Mouse (Mus musculus) small intestine, adult 2 months (tissue): ENCODE measurements around the gene Hist1h4c. TPM values are rescaled to one million over a fixed set of nuclear protein-coding genes. Genes with fewer than 3 reads are reported as not detected.
"Not testable (repeated sequence)": the region's sequence is repeated elsewhere in the genome, so short reads cannot be mapped to it uniquely, and the experiment has no call there.

ENCODE experiments used
- H3K27ac ChIP-seq: fragments of 200-500 bp; 2 replicates; pipeline ENCODE4 v1.5.1; 2012; ENCODE audit warnings: low read depth, low read length, control low read depth, inconsistent platforms; ENCODE audit not compliant: insufficient read depth
- H3K27me3 ChIP-seq: fragments of 200-500 bp; 2 replicates; pipeline ENCODE4 v1.6.1; 2012; ENCODE audit warnings: mild to moderate bottlenecking, moderate library complexity, low read length, inconsistent platforms; ENCODE audit not compliant: control insufficient read depth, insufficient read depth
- H3K36me3 ChIP-seq: fragments of 200-500 bp; 2 replicates; pipeline ENCODE4 v1.6.1; 2012; ENCODE audit warnings: mild to moderate bottlenecking, low read length, control low read depth, inconsistent platforms; ENCODE audit not compliant: control insufficient read depth, insufficient read depth
- H3K4me1 ChIP-seq: fragments of 200-500 bp; 2 replicates; pipeline ENCODE4 v1.6.1; 2012; ENCODE audit warnings: low read length, inconsistent platforms, mixed read lengths; ENCODE audit not compliant: control insufficient read depth, insufficient read depth, insufficient read length
- H3K4me3 ChIP-seq: fragments of 200-500 bp; 2 replicates; pipeline ENCODE4 v1.5.1; 2012; ENCODE audit warnings: low read depth, mild to moderate bottlenecking, control low read depth, inconsistent platforms, low read length, moderate library complexity
- CTCF ChIP-seq: fragments of 200-500 bp; IDR thresholded peaks from 2 replicates; pipeline ENCODE4 v1.5.1; 2012; ENCODE audit warnings: low read depth, mild to moderate bottlenecking, control low read depth, inconsistent platforms, low read length, moderate library complexity, mixed read lengths; ENCODE audit not compliant: insufficient replicate concordance, insufficient read length; ENCODE audit errors: extremely low read depth
- POLR2A ChIP-seq: fragments of 200-500 bp; IDR thresholded peaks from 2 replicates; pipeline ENCODE4 v1.6.1; 2012; ENCODE audit warnings: low read depth, mild to moderate bottlenecking, control low read depth, inconsistent platforms, low read length, moderate library complexity
- WGBS: fragments of 180-500 bp; shearing (Covaris S2); methylation state at CpG from one replicate; pipeline ENCODE4 v1.1.7; 2018; 5-methylcytosine and 5-hydroxymethylcytosine counted together
- polyA plus RNA-seq: library from polyadenylated mRNA; depleted of rRNA; stranded (reverse); fragments of >200 nt; gene quantifications from 2 replicates; pipeline ENCODE4 v1.2.3, GENCODE M21; 2012

Gene Hist1h4c
- polyA plus RNA-seq, 1 experiment = 17.8 TPM

GRCm38 (mm10) chr13:23729192-23729525 is 30.9 kb upstream of the Hist1h4c start:
- 80% methylated on average over 9 of the region's 9 CpGs for WGBS
- Histone ChIP-seq H3K4me1 (peaks cover 5% of the 10 kb centered on the region; the same call in 1 of the 2 replicates), H3K27me3 (no peaks in the 10 kb centered on the region), H3K27ac (no peak overlapping the region), H3K36me3 (no peaks in the 10 kb centered on the region), H3K4me3 (no peak overlapping the region)
- TF ChIP-seq CTCF = no peak
- no peak for TF ChIP-seq POLR2A

- no peaks in the 10 kb centered on the region for H3K36me3 ChIP-seq
- TF ChIP-seq CTCF = no peak
- no peaks in the 10 kb centered on the region for H3K27me3 ChIP-seq
- peak overlapping the region; percentile 0; the same call in 1 of the 2 replicates for H3K27ac ChIP-seq
- 87% methylated on average over 18 of the region's 18 CpGs for WGBS
- no peak overlapping the region for H3K4me3 ChIP-seq
- peaks cover 10% of the 10 kb centered on the region; the same call in 1 of the 2 replicates for H3K4me1 ChIP-seq
Measured at GRCm38 (mm10) chr13:23728472-23729191, 30.4 kb upstream of the Hist1h4c start.

- no peak for TF ChIP-seq CTCF
- no peak for TF ChIP-seq POLR2A
- WGBS = 55% methylated on average over 1 of the region's 1 CpGs
- Histone ChIP-seq H3K4me1 (peaks cover 9% of the 10 kb centered on the region; the same call in 1 of the 2 replicates), H3K36me3 (no peaks in the 10 kb centered on the region), H3K4me3 (no peak overlapping the region), H3K27ac (no peak overlapping the region), H3K27me3 (no peaks in the 10 kb centered on the region)
Measured at GRCm38 (mm10) chr13:23725213-23725612, 27.0 kb upstream of the Hist1h4c start.

- H3K27ac ChIP-seq = no peak overlapping the region
- H3K36me3 ChIP-seq = no peaks in the 10 kb centered on the region
- H3K4me1 ChIP-seq = peaks cover 7% of the 10 kb centered on the region; the same call in 1 of the 2 replicates
- TF ChIP-seq POLR2A = no peak
- no peak for TF ChIP-seq CTCF
- WGBS = 85% methylated on average over 4 of the region's 4 CpGs
- H3K27me3 ChIP-seq = no peaks in the 10 kb centered on the region
- no peak overlapping the region for H3K4me3 ChIP-seq
Measured at GRCm38 (mm10) chr13:23724239-23724638, 26.0 kb upstream of the Hist1h4c start.

GRCm38 (mm10) chr13:23717593-23718245 is 19.5 kb upstream of the Hist1h4c start:
- WGBS = 31% methylated on average over 2 of the region's 2 CpGs
- peak overlapping the region; percentile 53 for H3K27ac ChIP-seq
- not testable (repeated sequence) for H3K27me3 ChIP-seq, H3K4me3 ChIP-seq, H3K4me1 ChIP-seq, H3K36me3 ChIP-seq

GRCm38 (mm10) chr13:23717176-23717575 is 18.9 kb upstream of the Hist1h4c start:
- Histone ChIP-seq H3K36me3 (no peaks in the 10 kb centered on the region), H3K27me3 (no peaks in the 10 kb centered on the region), H3K4me3 (no peak overlapping the region), H3K27ac (peak overlapping the region; percentile 53), H3K4me1 (no peaks in the 10 kb centered on the region)
- WGBS = 75% methylated on average over 11 of the region's 11 CpGs
- TF ChIP-seq CTCF (no peak), POLR2A (no peak)

GRCm38 (mm10) chr13:23716261-23717042 is 18.2 kb upstream of the Hist1h4c start:
- Histone ChIP-seq H3K4me3 (no peak overlapping the region), H3K36me3 (no peaks in the 10 kb centered on the region), H3K4me1 (no peaks in the 10 kb centered on the region), H3K27ac (no peak overlapping the region), H3K27me3 (no peaks in the 10 kb centered on the region)
- 71% methylated on average over 5 of the region's 5 CpGs for whole genome bisulfite sequencing
- TF ChIP-seq POLR2A (no peak), CTCF (no peak)
